Mouse (Mus musculus) stomach, postnatal 0 days (tissue): ENCODE measurements around the gene Rundc1.
A peak's percentile ranks its signal among the peaks of the same experiment; 100 is the strongest.

Experiments used
- CTCF ChIP-seq: IDR thresholded peaks from 2 replicates; pipeline ENCODE4 v1.5.1; 2016; ENCODE audit warnings: antibody characterized with exemption, low read depth, mild to moderate bottlenecking, moderate library complexity
- EP300 ChIP-seq: optimal IDR thresholded peaks from 2 replicates; pipeline ENCODE3; 2016; ENCODE audit warnings: antibody characterized with exemption

- peak; percentile 50 for TF ChIP-seq CTCF
- TF ChIP-seq EP300, result peak; percentile 80
Measured at GRCm38 (mm10) chr11:101465101-101465868, 40.4 kb downstream of the Rundc1 start.
